Mouse (Mus musculus) kidney, postnatal 36 days (tissue): Measurements from ENCODE around the gene Cntnap3.
A peak's percentile ranks its signal among the peaks of the same experiment; 100 is the strongest.

Experiments
- DNase-seq, 2 experiments: peaks; one replicate each; pipeline ENCODE4 v3.0.0; 2021 to 2022; ENCODE audit warnings: mixed read lengths in 2 of 2

Cntnap3 gene

GRCm38 (mm10) chr13:64903585-64904208 is at the start of gene Cntnap3:
Cntnap3 (minus strand) TSS chr13:64903955.
- peak in 1 of 2 experiments; percentile 38 for DNase-seq

- DNase-seq, result no peak
These were observed 13.4 kb upstream of the Cntnap3 start, which contains the start of gene Spata31 for GRCm38 (mm10) chr13:64917191-64917590. Spata31 (plus strand) TSS chr13:64917406.

- no peak for DNase-seq
These were observed 623 bp downstream of the Cntnap3 start for GRCm38 (mm10) chr13:64903132-64903531.

GRCm38 (mm10) chr13:64865397-64865796 is 38.4 kb downstream of the Cntnap3 start:
- DNase-seq, result no peak

- peak in 1 of 2 experiments; percentile 8 for DNase-seq
These were observed 78.9 kb downstream of the Cntnap3 start for GRCm38 (mm10) chr13:64824856-64825255.

- DNase-seq, result no peak
These were observed 158.4 kb downstream of the Cntnap3 start for GRCm38 (mm10) chr13:64745383-64745782.

GRCm38 (mm10) chr13:64732244-64732643 is 171.5 kb downstream of the Cntnap3 start:
- DNase-seq, result no peak

- DNase-seq, result no peak
These were observed 187.0 kb downstream of the Cntnap3 start for GRCm38 (mm10) chr13:64716791-64717190.

- no peak for DNase-seq
These were observed 211.3 kb downstream of the Cntnap3 start for GRCm38 (mm10) chr13:64692463-64692862.
